ENCODE assay signal across 8 mouse cellular contexts in genomic region chr7:137477950-137478620, GRCm38 (mm10). TPM values are rescaled to one million over a fixed set of nuclear protein-coding genes. Genes with fewer than 3 reads are reported as not detected.
DNase-seq lines count a peak whose midpoint lies in the region; ATAC-seq and TF ChIP-seq lines count a peak whose summit lies in the region.

No protein-coding gene starts in this region.

- no peak overlapping the region for H3K4me3 ChIP-seq in G1E (ENCODE audit: low read depth, low read length)
- peak overlapping the region; percentile 21 for H3K4me3 ChIP-seq in forebrain, postnatal 0 days (ENCODE audit: low read depth, low read length)
- peak overlapping the region; percentile 44 for H3K4me3 ChIP-seq in layer of hippocampus, adult 2 months
- H3K4me3 ChIP-seq in lung, adult 2 months (replicated peaks; ENCODE audit: extremely low read depth, low read depth, low read length), result no peak overlapping the region

- H3K27ac ChIP-seq in forebrain, postnatal 0 days (ENCODE audit: low read depth, low read length), result no peak overlapping the region
- no peak overlapping the region for H3K27ac ChIP-seq in layer of hippocampus, adult 2 months

- TF ChIP-seq CTCF in G1E (IDR thresholded peaks at IDR 0.05; ENCODE audit: low read depth, low read length), result peak; percentile 92
- peak; percentile 100 for TF ChIP-seq CTCF in forebrain, postnatal 0 days (IDR thresholded peaks at IDR 0.05; ENCODE audit: low read depth)
- TF ChIP-seq CTCF in layer of hippocampus, adult 2 months (conservative IDR thresholded peaks at IDR 0.05), result peak; percentile 100
- peak; percentile 93 for TF ChIP-seq CTCF in lung, adult 2 months (IDR thresholded peaks at IDR 0.05; ENCODE audit: insufficient read depth, low read length)

- H3K27me3 ChIP-seq in G1E (ENCODE audit: insufficient read depth, low read length), result no peaks in the 10 kb centered on the region
- H3K27me3 ChIP-seq in forebrain, postnatal 0 days (ENCODE audit: insufficient read depth, low read length), result 0 out of 2 replicates have a peak, but pooled peaks cover 4% of the 10 kb centered on the region

- no peaks in the 10 kb centered on the region for H3K36me3 ChIP-seq in G1E (replicated peaks)
- H3K36me3 ChIP-seq in forebrain, postnatal 0 days (ENCODE audit: insufficient read depth), result no peaks in the 10 kb centered on the region

- H3K9me3 ChIP-seq in G1E (replicated peaks), result peaks cover under 1% of the 10 kb centered on the region; the same call in 1 of the 2 replicates
- H3K9me3 ChIP-seq in forebrain, postnatal 0 days (ENCODE audit: low read length), result no peaks in the 10 kb centered on the region

- ATAC-seq in G1E (ENCODE audit: extremely low read depth, insufficient number of reproducible peaks, low FRiP score, poor library complexity, severe bottlenecking), result peak; percentile 81
- ATAC-seq in forebrain, postnatal 0 days, result peak; percentile 95
- peak; percentile 93 for ATAC-seq in neutrophil, adult 5-6 weeks (ENCODE audit: extremely low read depth, insufficient number of reproducible peaks, low FRiP score, poor library complexity, severe bottlenecking)

- TF ChIP-seq POLR2A in lung, adult 2 months (IDR thresholded peaks at IDR 0.05; ENCODE audit: borderline replicate concordance, extremely low read depth, low read depth, low read length), result no peak

- 0 out of 2 replicates have a peak overlapping the region, but pooled peaks have one; percentile 15 for H3K9ac ChIP-seq in forebrain, postnatal 0 days

- no peaks in the 10 kb centered on the region for H3K4me1 ChIP-seq in G1E (ENCODE audit: insufficient read depth, low read depth, low read length)
- no peaks in the 10 kb centered on the region for H3K4me1 ChIP-seq in forebrain, postnatal 0 days (ENCODE audit: insufficient read depth)
- no peaks in the 10 kb centered on the region for H3K4me1 ChIP-seq in lung, adult 2 months (ENCODE audit: control insufficient read depth, insufficient read depth, low read length)

- DNase-seq in G1E (ENCODE audit: low spot score), result peak; percentile 61
- peak; percentile 87 to 98 for DNase-seq in cerebellum, adult 18-20 months
- DNase-seq in forebrain, postnatal 0 days, result peak; percentile 96
- peak; percentile 97 for DNase-seq in heart, postnatal 4 days
- DNase-seq in layer of hippocampus, adult 2 months (ENCODE audit: low spot score in 2 of 2), result peak; percentile 88 to 99
- DNase-seq in lung, adult 2 months, result peak; percentile 96
- peak; percentile 87 for DNase-seq in testis, postnatal 14 days (ENCODE audit: low spot score)

- 14% methylated on average over 30 of the region's 30 CpGs for WGBS in forebrain, postnatal 0 days
- WGBS in lung, adult 2 months, result 14% methylated on average over 30 of the region's 30 CpGs

- H3K4me2 ChIP-seq in forebrain, postnatal 0 days (ENCODE audit: low read depth), result peak overlapping the region; percentile 49

RNA-seq across cellular contexts. Expression of gene Glrx3, which starts 40.7 kb away (rescaled TPM):
- total RNA-seq in G1E (2014; fragmentation: Nextera tagmentation) (113 and 120 TPM in 2 replicates), G1E (2017) (171 and 187 TPM in 2 replicates)
- polyA plus RNA-seq in G1E (2012), result 240 and 252 TPM in 2 replicates
- total RNA-seq in forebrain, postnatal 0 days (2014; rRNA removed), result 158 and 207 TPM in 2 replicates
- 233 and 282 TPM in 2 replicates for polyA plus RNA-seq in forebrain, postnatal 0 days (2015; fragmentation: Nextera tagmentation; extraction: Ambion mirVana)
- total RNA-seq in heart, postnatal 4 days (2021), result 100 to 1,000 TPM; 122 to 128 TPM
- 10 to 100 TPM; 92.3 to 98.7 TPM for total RNA-seq in layer of hippocampus, adult 2 months (2021)
- polyA plus RNA-seq in lung, adult 2 months (2012; rRNA removed), result 41.2 and 50.6 TPM in 2 replicates
- total RNA-seq in neutrophil, adult 5-6 weeks (2017), result 35.0 and 39.8 TPM in 2 replicates

Comparison
In these comparisons a context has a peak if more than half of its experiments do, and no peak if none do; other contexts are left out.
1. H3K4me3 ChIP-seq: peak in forebrain, postnatal 0 days (single experiment) and layer of hippocampus, adult 2 months (single experiment); none in G1E (single experiment) and lung, adult 2 months (single experiment).
2. Peak in every context shown above with its lines, with median percentiles within 50 percentile points of each other: ATAC-seq, DNase-seq and CTCF ChIP-seq.